Mouse (Mus musculus): ENCODE results near the gene Olfr1065. TPM values are rescaled to one million over a fixed set of nuclear protein-coding genes. Genes with fewer than 3 reads are reported as not detected.

Olfr1065 gene
- not detected for total RNA-seq (2023)

DNA sequence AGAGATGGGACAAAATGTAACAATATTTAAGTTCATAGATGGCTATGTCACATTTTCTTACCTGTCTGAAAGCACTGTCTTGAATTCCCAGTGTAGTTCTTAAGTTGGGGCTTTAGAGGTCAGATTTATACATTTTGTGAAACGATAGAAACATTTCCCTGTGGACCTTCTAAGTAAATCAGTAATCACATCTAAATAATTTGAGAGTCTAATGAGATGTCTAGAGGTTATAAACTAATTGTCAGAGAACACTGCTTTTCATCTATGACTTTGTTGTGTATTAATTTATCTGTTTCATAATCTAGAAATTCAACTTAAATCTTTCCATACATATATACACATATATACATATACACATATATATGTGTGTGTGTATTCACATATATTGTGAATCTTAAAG lies at the start of gene Olfr1065:
Gene Olfr1065, minus strand, starts transcription at position 101 of the 400 bp plus-strand sequence.

GRCm38 (mm10) chr2:86487286-86487685 lies 36.9 kb upstream of the Olfr1065 start, which contains the start of gene Olfr228:
TSS of gene Olfr228 (minus strand) at chr2:86487386.

DNA sequence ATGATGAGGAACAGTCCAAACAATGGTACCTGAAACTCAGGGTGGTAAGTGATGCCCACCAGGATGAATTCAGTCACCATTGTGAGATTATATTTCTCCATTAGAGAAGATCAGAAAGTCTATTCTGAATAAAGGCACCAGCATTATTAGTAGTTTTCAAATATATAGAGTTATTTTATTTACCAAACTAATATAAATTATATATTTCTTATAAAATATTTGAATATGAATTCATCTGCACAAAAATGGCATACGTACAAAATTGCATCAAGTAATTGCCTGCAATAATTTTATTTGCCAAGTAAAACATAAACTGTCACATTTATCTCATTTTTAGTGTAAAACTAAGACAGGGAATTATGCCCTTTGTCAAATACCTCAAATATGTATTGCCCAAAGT lies 5.8 kb upstream of the Olfr1065 start, which contains the start of gene Olfr1066:
Gene Olfr1066, minus strand, starts transcription at position 101 of the 400 bp plus-strand sequence.

DNA sequence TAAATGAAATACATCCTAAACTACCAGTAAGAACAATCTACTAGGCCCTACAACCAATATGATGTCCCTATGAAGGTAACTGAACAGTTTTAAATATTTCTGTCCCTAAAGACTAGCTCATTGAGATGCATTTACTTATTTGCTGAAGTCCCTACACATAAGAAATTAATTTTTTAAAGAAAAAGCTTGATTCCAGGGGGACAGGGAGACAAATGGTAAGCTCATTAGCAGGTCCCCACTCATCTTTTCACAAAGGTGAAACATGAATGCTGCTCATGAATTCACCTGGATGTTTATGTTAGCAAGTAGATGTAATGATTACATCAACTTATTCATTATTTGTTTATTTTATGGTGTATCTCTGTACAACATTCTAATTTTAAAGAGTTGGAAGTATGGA lies 23.7 kb downstream of the Olfr1065 start, which contains the start of gene Olfr1062:
Gene Olfr1062, minus strand, starts transcription at position 101 of the 400 bp plus-strand sequence.

GRCm38 (mm10) chr2:86413950-86414349 lies 36.4 kb downstream of the Olfr1065 start, which contains the start of gene Olfr1061:
TSS of gene Olfr1061 (minus strand) at chr2:86414050.

Other genes with a start within 250 kb of the Olfr1065 start
- not detected for gene Olfr1045, start 247.6 kb downstream of the Olfr1065 start, total RNA-seq (2023)
- gene Olfr1046, start 231.3 kb downstream of the Olfr1065 start, total RNA-seq (2023): not detected
- gene Olfr1047, start 219.2 kb downstream of the Olfr1065 start, total RNA-seq (2023): not detected
- not detected for gene Olfr1048, start 210.3 kb downstream of the Olfr1065 start, total RNA-seq (2023)
- not detected for gene Olfr1049, start 192.3 kb downstream of the Olfr1065 start, total RNA-seq (2023)
- gene Olfr1051, start 171.5 kb downstream of the Olfr1065 start, total RNA-seq (2023): not detected
- gene Olfr1052, start 158.1 kb downstream of the Olfr1065 start, total RNA-seq (2023): not detected
- gene Olfr1053, start 135.3 kb downstream of the Olfr1065 start, total RNA-seq (2023): not detected
- gene Olfr1054, start 115.2 kb downstream of the Olfr1065 start, total RNA-seq (2023): not detected
- gene Olfr1055, start 100.3 kb downstream of the Olfr1065 start, total RNA-seq (2023): not detected
- gene Olfr1056, start 88.1 kb downstream of the Olfr1065 start, total RNA-seq (2023): not detected
- not detected for gene Olfr1057, start 72.2 kb downstream of the Olfr1065 start, total RNA-seq (2023)
- not detected for gene Olfr1058, start 62.0 kb downstream of the Olfr1065 start, total RNA-seq (2023)
- gene Olfr1061, start 36.5 kb downstream of the Olfr1065 start, total RNA-seq (2023): not detected
- gene Olfr1062, start 23.8 kb downstream of the Olfr1065 start, total RNA-seq (2023): not detected
- gene Olfr1066, start 5.7 kb upstream of the Olfr1065 start, total RNA-seq (2023): not detected
- not detected for gene Olfr228, start 36.8 kb upstream of the Olfr1065 start, total RNA-seq (2023)
- not detected for gene Olfr1076, start 57.9 kb upstream of the Olfr1065 start, total RNA-seq (2023)
- gene Olfr1079, start 91.9 kb upstream of the Olfr1065 start, total RNA-seq (2023): not detected
- not detected for gene Olfr1080, start 107.6 kb upstream of the Olfr1065 start, total RNA-seq (2023)
- not detected for gene Olfr1082, start 148.4 kb upstream of the Olfr1065 start, total RNA-seq (2023)
- not detected for gene Olfr1084, start 189.1 kb upstream of the Olfr1065 start, total RNA-seq (2023)
- not detected for gene Olfr1085, start 211.4 kb upstream of the Olfr1065 start, total RNA-seq (2023)
- not detected for gene Olfr1086, start 229.5 kb upstream of the Olfr1065 start, total RNA-seq (2023)
- not detected for gene Olfr1087, start 247.8 kb upstream of the Olfr1065 start, total RNA-seq (2023)

All from CD8-positive naive resting alpha-beta T cell, adult 57 days (primary cell).